Mouse (Mus musculus): Measurements from ENCODE around the gene Chrne.

Gene Chrne

GRCm38 (mm10) chr11:70619101-70619500 lies at the start of gene Chrne:
Chrne (minus strand) TSS chr11:70619216.
- no peak for DNase-seq

- DNase-seq: no peak
Observed at GRCm38 (mm10) chr11:70668335-70668770, 49.3 kb upstream of the Chrne start.

GRCm38 (mm10) chr11:70667271-70668150 lies 48.5 kb upstream of the Chrne start:
- DNase-seq: no peak

GRCm38 (mm10) chr11:70666687-70667086 lies 47.7 kb upstream of the Chrne start:
- no peak for DNase-seq

- DNase-seq: no peak
Observed at GRCm38 (mm10) chr11:70664741-70665140, 45.7 kb upstream of the Chrne start.

GRCm38 (mm10) chr11:70663957-70664356 lies 44.9 kb upstream of the Chrne start:
- no peak for DNase-seq

- no peak for DNase-seq
Observed at GRCm38 (mm10) chr11:70663101-70663500, 44.1 kb upstream of the Chrne start.

GRCm38 (mm10) chr11:70660571-70660970 lies 41.6 kb upstream of the Chrne start:
- DNase-seq: no peak

- DNase-seq: no peak
Observed at GRCm38 (mm10) chr11:70658942-70659341, 39.9 kb upstream of the Chrne start.

GRCm38 (mm10) chr11:70658521-70658920 lies 39.5 kb upstream of the Chrne start:
- no peak for DNase-seq

GRCm38 (mm10) chr11:70657991-70658390 lies 39.0 kb upstream of the Chrne start:
- DNase-seq: no peak

- DNase-seq: no peak
Observed at GRCm38 (mm10) chr11:70657573-70657972, 38.6 kb upstream of the Chrne start.

GRCm38 (mm10) chr11:70656964-70657363 lies 37.9 kb upstream of the Chrne start, which contains the start of gene Eno3:
Eno3 (plus strand) TSS chr11:70657202.
- DNase-seq: peak; percentile 20

- peak; percentile 8 for DNase-seq
Observed at GRCm38 (mm10) chr11:70656456-70656927, 37.5 kb upstream of the Chrne start.

GRCm38 (mm10) chr11:70655571-70656455 lies 36.8 kb upstream of the Chrne start:
- no peak for DNase-seq

GRCm38 (mm10) chr11:70654923-70655570 lies 36.0 kb upstream of the Chrne start:
- DNase-seq: peak; percentile 88

GRCm38 (mm10) chr11:70654198-70654922 lies 35.3 kb upstream of the Chrne start, which contains the start of gene Pfn1:
Pfn1 (minus strand) TSS chr11:70654644.
- DNase-seq: peak; percentile 84

GRCm38 (mm10) chr11:70653345-70654197 lies 34.6 kb upstream of the Chrne start:
- DNase-seq: peak; percentile 89

- no peak for DNase-seq
Observed at GRCm38 (mm10) chr11:70652884-70653344, 33.9 kb upstream of the Chrne start.

- DNase-seq: no peak
Observed at GRCm38 (mm10) chr11:70652029-70652883, 33.2 kb upstream of the Chrne start.
